Mouse (Mus musculus): Measurements from ENCODE around the gene Ncoa6.
A peak's percentile ranks its signal among the peaks of the same experiment; 100 is the strongest.

Ncoa6 gene

DNA sequence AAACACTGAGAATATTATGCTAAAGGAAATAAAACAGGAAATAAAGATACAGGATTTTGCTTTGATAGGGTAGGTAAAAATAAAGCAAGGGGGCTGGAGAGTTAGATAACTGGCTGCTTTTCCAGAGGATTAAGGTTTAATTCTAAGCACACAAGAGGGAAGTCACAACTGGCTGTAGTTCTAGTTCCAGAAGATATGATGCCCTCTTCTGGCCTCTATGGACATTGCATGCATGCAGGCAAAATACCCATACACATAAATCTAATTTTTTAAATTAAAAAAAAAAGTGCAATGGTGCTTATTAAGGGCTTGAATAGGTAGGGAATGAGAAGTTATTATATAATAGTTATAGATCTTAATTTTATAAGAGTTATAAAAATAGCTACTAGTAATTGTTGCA is 37.2 kb downstream of the Ncoa6 start:
- no peak for DNase-seq

DNA sequence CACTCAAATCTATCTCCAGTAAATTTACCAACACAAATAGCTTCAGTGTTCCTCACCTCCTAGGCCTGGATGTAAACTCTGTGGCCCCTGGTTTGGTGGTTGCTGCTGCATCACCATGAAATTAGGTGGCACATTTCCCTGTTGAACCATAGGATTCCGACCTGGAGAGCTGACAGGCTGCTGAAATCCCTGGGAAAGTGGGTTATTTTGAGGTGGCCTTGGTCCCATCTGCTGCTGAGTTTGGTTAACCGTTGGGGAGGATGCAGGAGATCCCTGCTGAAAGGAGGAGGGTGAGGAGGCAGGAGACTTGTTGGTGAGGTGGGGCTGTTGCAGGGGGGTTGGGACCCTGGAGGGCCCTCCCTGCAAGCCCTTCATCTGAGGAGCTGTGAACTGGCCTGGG is 52.8 kb downstream of the Ncoa6 start:
- DNase-seq = no peak

DNA sequence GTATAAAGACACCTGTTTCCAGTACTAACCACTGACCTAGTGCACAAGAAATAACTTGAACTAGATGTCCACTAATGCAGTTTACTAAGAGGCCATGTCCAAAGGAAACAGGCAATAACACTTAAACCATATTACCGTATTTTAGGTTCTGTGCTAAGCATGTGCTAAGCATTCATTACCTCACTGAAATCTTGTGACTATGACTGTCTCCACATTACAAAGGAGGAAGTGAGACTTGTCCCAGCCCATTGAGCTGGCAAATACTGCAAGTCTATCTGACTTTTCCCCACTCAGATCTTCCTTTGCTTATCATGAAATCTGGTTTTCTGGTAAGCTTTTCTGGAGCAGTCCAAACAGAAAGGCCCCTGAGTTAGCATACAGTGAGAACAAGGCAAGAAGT is 69.1 kb downstream of the Ncoa6 start:
- DNase-seq = no peak

DNA sequence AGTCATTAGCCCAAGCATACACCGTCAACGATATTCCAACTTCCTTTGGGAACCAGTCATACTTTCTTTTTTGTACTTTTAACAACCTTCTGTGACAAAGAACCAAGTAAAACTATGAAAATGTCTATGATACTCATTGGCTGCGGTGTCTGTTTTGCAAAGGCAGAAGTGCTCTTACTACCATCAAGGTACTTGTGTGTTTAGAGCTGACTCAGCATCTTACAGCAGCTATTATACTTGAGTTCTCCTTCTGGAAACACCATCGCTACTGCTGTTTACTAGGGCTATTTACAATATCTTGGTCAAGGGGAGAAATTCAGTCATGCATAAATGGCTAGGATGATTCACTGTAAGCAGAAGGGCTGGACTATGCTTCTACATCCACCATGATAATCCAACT is 71.8 kb downstream of the Ncoa6 start:
- no peak for DNase-seq

DNA sequence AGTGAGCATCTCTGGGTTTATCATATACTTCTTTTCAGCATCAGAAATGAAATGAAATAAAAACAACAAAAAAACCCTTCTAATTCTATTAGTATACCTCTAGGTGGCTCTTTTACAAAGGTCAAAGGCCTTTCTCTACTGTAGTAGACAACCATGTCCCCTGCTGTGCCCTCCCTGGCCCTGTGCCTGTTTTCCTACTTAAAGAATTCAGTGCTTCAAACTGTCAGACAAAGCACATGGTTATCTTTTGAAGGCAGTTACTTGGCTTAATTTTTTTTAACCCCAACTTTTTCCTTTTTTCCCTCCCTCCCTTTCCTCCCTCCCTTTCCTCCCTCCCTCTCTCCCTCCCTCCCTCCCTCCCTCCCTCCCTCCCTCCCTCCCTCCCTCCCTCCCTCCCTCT is 73.4 kb downstream of the Ncoa6 start:
- no peak for DNase-seq

DNA sequence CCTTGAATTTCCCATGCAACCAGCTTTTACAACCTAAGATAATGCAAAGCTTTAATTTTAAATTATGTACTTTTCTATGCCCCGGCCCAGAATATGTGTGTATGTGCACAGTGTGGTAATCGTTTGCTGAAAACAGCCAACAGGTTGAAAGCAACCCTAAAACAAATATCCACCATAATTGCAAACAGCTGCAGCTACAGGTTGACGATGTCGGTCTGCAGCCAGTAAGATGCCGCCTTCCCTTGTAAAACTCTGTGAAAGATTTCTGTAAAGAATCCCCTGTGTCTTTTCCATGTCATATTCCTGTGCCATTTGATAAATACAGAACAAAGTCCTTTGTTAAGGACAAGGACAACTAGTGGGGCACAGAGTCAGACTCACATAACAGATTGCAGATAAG is 79.1 kb downstream of the Ncoa6 start:
- DNase-seq = no peak

DNA sequence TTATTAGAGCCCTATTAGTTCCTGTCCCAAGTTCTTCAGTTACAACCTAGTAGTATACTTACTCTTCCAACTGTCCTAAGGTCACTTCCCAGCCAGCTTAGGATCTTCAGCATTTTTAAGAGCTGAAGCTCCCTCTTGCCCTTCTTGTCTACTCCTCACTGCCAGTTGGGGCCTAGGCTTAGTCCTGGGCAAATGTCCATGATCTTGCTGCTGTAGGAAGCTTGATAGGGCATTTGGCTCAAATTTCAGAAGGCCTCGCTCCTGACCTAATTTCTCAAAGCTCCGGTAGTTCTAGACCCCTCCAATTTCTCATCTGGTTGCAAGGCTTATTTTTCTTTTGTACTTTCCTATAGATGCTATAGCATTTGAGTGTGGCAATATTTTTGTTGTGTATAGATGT is 85.1 kb downstream of the Ncoa6 start:
- no peak for DNase-seq

DNA sequence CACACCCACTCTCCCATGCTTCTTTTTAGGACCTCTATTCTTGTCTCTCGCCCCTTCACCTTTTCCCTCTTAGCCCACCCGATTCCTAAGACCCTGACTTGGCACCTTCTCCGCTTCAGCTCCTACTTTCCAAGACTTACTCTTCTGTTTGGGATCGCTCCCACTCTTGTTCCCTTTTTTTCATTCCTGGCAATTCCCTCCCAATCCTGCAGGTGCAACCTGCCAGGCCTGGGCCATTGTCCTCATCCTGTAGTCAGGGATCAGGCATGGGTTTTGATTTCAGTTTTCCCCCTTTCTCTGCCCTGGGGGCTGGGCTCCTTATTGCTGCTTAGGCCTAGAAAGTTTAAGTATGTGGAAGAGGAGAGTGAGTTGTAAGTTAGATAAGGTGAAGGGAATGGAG is 86.6 kb downstream of the Ncoa6 start:
- no peak for DNase-seq

DNA sequence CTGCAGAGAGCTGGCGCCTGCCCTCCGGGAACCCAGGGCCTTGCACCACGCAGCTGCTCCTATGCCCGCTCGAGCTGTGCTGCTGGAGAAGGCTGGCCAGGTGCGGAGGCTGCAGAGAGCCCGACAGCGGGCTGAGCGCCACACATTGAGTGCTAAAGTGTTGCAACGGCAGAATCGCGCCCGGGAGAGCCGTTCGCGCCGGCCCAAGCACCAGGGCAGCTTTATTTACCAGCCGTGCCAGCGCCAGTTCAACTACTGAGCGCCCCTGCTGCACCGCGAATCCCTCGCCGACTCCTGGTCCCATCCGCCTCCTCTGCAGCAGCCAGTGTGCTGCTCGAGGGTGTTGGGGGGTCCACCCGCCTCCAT is 87.2 kb downstream of the Ncoa6 start:
- peak in 1 of 2 experiments; percentile 19 for DNase-seq

DNA sequence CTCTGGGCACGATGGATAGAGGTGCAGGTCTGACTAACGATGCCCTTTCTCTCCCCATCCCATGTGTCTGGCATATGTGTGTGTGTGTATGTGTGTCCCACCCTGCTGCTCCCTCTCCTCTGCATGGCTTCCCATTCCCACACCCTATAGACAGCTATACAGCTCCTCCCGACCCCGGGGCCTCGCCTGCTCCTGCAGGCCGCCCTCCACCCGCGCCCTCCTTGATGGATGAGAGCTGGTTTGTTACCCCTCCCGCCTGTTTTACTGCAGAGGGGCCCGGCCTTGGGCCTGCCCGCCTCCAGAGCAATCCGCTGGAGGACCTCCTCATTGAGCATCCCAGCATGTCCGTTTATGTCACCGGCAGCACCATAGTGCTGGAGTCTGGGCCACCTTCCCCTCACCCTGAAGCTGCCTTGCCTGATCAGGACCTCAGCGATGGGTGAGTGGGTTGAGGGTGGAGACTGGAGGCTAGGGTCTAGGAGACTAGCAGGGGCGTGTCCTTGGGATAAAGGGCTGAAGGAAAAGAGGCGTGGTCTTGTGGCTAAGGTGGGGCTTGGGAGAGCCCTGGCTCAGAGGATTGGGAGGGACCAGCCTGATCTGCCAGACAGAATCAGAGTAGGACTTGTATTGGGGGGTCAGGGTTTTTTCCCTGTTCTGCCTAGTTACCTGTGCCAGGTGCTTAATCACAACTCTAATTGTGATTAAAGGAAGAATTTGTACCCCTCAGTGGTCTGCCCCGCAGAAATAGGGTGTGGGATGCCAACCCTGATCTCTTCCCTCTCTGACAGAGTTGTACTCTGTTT is 87.8 kb downstream of the Ncoa6 start:
- DNase-seq = peak in 1 of 2 experiments; percentile 23

DNA sequence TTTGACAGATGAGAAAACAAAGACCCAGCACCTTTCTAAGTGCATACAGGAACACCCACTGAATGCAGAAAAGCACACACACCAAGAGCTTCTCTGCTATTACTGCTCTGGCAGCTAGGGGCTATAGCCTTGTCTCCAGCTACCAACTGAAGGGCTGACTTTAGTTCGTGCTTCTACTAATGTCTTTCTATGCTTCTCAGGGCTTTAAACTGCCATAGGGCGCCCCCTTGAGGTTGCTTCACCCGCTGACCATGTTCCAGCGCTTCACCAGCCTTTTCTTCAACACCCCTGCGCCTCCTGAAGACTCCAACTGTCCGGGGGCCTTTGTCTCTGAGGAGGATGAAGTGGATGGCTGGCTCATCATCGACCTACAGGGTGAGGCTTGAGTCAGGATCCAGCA is 88.6 kb downstream of the Ncoa6 start:
- peak; percentile 75 to 78 for DNase-seq

DNA sequence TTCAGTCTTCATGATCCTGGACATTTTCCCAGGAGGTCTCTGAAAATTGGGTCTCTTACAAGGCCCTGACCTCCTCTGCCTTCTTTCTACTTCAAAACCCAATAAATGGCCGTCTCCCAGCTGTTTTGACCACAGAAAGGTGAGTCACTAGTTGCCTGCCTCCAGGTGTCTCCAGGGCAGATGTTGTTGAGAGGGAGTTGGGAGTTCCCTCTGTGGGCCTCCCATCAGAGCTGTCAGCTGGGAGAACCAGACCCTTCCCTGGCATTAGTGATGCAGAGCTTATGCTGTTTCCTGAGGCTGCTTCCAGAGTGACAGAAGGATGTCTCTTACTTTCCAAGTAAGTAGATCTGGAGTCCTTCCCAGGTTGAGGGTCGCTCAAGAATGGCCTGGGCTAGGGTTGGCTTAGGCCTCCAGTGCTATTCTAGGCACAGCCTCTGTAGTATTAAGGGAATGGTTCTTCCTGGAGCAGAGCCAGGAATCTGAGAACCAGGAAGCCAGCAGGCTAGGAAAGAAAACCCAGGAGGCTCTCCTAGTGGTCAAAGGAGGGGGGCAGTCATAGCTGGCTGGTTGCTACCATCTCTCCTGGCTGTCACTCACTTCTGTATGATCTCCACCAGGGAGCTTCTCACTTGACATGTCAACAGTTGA is 90.8 kb downstream of the Ncoa6 start:
- DNase-seq = no peak

DNA sequence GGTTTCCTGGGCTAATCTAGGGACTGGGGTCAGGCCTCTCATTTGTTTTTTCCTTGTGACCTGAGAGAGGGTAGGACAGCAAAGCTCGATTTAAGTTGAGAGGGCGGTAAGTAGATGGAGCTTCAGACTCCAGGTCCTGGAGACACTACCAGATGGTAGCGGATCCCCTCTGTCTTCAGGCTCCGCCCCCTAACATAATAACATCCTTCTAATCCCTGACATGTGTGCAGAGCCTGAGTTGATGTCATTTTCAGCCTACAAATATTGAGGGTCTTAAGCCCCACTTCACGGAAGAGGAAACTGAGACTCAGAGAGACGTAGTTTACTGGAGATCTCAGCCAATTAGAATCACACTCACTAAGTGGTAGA is 91.4 kb downstream of the Ncoa6 start:
- no peak for DNase-seq

DNA sequence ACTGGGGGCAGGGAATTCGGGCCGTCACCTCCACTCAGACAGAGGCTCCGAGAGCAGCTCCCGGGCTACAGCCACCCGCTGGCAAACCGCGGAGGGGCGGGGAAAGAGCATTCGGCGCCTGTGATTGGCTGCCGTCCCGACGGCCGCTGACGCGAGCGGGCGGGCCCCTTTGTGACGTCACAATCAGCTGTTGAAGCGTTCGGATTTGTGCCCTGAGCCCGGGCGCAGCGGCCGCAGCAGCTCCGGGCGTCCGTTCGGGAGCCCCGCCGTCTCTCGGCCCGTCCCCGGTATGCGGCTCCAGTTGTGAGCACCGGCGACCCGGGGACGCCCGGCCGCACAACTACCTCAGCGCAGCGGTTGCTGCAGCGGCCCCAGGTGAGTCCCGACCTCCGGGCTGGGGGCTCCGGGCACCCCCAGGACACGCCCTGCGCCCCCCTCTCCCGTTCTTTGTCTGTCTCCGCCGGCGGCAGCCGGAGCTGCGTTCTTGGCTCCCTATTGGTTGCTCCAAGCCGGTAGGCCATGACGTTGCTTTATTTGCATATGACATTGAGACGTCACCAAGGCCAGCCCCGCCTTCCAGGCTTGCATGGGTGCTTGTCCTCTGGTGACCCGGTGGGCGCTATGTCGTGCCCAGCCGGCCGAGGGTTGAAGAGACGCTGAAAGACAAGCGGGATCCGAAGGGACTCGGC is 91.9 kb downstream of the Ncoa6 start:
- DNase-seq = peak; percentile 97 to 98

DNA sequence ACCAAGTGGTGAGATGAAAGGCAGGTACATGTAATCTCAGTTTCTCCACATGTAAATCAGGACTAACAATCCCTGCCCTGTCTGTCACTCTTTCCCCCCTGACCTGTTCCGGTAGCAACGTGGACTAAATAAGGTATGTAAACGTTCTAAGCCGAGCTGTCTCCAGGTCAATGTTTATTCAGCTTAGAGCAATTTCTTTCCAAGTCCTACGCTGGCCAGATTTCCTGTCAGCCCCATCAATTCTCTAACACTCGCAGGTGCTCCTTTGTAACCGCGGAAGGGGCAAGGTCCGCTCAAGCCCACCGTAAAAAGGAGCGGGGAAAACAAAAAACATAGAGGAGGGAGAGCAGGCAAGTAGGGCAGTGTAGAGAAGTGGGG is 92.6 kb downstream of the Ncoa6 start:
- no peak for DNase-seq

DNA sequence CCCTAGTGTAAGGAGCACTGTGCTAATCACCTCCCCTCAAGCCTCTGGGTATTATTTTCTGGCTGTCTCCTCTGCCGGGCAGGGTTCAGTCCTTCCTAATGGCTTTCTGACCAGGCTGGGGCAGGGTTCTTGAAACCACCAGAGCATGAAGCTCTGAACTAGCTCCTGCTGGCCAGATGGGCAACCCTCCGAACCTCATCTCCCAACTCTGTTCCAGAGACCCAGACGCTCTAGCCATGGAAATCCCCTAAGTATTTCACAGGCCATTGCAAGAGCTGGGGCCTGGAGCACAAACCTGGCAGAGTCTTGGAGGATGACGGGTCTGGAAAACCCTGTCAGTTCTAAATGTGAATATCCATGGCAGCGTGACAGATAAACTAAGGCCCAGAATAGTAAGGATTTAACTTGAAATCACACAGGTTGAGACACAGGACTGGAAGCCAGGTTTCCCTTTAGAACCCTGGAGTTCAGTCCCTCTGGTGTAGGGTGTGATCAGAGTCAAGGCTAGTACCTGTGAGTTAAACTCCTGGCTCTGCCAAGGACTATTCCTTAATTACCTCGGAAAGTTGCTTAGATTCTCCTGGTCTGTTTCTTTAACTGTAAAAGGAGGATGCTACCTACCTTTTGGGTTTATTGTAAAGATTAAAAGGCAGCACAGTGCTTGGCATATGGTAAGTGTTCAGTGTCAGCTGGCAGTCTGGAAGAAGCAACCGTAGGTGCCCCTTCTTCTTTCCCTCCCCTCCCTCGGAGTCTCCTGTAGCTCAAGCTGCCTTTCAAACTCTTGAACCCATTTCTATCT is 93.2 kb downstream of the Ncoa6 start, which contains the start of gene Trp53inp2:
Trp53inp2 (plus strand) TSS at position 799 of the 799 bp plus-strand sequence.
- DNase-seq = no peak

DNA sequence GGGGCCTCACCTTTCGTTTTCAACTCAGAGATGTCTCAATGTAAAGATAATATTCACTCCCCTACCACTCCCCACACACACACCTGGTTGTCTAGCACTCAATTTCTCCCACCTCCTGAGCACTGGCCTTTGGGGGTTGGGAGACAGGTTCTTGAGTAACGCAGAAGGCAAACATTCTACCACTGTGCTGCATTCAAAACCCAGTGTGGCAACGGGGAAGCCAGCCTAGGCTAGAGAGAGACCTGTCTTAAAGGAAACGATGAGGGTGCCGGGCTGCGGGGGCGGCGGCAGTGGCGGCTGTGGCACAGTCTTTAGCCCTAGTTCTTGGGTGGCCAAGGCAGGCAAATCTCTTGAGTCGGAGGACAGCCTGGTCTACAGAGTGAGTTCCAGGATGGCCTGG is 97.5 kb downstream of the Ncoa6 start:
- DNase-seq = no peak

DNA sequence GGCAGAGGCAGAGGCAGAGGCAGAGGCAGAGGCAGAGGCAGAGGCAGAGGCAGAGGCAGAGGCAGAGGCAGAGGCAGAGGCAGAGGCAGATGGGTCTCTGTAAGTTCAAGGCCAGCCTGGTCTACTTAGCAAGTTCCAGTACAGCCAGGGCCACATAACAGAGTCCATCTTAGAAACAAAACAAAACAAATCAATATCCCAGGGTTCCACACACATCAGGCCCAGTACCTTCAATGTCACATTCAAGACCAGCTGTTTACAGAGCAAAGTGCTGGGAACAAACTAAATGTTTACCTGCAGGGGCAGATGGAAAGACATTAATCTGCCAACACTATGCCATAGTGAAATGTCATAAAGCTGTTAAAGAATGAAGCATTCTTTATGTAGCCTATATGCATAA is 99.2 kb downstream of the Ncoa6 start:
- no peak for DNase-seq

DNA sequence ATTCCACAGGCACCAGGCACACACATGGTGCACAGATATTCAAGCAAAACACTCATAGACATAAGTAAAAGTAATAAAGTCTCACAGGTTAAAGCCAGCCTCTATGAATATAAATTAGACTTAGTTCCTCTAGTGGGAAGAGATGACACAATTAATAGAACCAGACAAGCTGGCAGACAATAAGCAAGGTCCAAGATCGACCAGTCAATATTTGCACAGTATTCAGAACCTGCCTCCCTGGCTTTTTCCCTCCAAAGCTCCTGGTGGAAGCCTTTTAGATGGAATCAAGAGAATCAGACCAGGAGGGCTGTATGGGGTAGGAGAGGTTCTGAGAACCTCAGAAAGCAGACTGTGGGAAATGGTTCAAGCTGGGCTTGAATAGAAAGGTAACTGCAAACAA is 99.8 kb downstream of the Ncoa6 start:
- no peak for DNase-seq

DNA sequence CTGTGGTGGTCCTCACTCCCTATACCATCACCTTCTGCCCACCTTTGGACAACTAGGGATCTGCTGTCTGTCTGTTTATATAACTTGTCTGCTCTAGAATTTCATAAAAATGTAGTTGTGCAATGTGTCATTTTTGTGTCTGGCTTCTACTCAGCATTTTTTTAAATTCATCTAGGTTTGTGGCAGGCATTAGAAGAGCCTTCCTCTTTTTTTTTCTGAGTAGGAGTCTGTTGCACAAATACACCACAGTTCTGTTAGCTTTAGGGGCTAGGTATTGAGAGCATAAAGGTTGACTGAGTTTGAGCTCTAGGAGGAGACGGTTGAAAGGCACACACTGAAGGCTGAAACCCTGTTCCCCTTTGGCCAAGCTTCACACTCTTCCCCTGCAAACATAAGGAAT is 100.4 kb downstream of the Ncoa6 start:
- no peak for DNase-seq

DNA sequence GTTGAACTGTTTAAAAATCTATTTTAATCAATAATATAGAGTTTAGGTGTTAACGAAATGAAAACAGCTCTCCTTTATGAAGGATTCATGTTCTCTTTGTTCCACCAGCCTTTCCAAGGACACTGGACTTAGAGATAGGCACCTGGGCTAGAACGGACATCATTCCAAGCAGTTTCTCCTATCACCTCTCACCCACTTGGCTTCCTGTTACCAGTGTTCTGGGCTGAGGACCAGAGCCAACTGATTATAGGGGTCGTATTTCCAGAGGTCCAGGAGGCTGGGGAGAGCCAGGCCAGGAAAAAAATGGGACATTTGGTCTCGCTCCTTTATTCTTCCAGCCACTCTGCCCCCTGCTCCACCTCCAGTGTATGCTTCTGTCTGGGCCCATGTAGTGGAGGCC is 101.2 kb downstream of the Ncoa6 start:
- DNase-seq = no peak

DNA sequence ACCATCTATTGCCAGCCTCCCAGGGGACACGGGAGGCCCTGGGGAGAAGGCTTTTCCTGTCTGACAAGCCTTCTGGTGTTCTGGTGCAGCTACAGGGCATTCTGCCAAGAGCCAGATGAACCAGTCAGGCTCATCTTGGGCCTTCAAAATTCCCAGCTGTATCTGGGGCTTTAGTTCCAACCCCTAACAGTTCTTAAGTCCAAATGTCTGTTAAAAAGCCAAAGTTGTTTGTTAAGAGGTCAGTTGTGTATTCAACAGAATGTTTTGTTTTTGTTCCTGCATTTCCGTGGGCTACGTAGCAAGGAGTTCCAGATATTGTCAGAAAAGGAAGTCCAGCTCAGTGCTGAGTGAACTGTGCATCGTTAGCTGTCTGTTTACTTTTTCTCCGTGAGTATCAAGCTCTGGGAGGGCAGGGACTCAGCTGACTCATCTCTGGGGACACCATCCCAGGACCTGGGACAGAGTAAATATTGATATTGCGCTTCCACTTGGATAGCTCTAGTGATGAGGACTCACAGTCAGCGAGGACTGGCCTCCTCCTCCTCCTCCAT is 104.3 kb downstream of the Ncoa6 start:
- no peak for DNase-seq

All from thymus, postnatal 36 days (tissue).